Mouse (Mus musculus) CH12.LX (cell line): ENCODE measurements around the gene Rab17.

Experiments used
- CHD2 ChIP-seq: IDR thresholded peaks from 2 replicates; pipeline ENCODE4 v1.6.1; 2011; ENCODE audit warnings: low read length, improper control_type of control experiment
- CTCF ChIP-seq, 2 experiments: IDR thresholded peaks in 1 of 2; conservative IDR thresholded peaks in 1 of 2; 2 replicates each; pipeline ENCODE4 v1.5.1; 2011 to 2012; ENCODE audit warnings: low read depth in 2 of 2, low read length in 2 of 2, improper control_type of control experiment in 1 of 2, inconsistent platforms in 1 of 2, mild to moderate bottlenecking in 1 of 2, moderate library complexity in 1 of 2
- HCFC1 ChIP-seq: IDR thresholded peaks from 2 replicates; pipeline ENCODE4 v1.6.1; 2012; ENCODE audit warnings: low read depth, mild to moderate bottlenecking, inconsistent platforms, low read length, improper control_type of control experiment
- UBTF ChIP-seq: IDR thresholded peaks from 2 replicates; pipeline ENCODE4 v1.6.1; 2012; ENCODE audit warnings: low read depth, mild to moderate bottlenecking, inconsistent platforms, low read length, improper control_type of control experiment, moderate library complexity

DNA sequence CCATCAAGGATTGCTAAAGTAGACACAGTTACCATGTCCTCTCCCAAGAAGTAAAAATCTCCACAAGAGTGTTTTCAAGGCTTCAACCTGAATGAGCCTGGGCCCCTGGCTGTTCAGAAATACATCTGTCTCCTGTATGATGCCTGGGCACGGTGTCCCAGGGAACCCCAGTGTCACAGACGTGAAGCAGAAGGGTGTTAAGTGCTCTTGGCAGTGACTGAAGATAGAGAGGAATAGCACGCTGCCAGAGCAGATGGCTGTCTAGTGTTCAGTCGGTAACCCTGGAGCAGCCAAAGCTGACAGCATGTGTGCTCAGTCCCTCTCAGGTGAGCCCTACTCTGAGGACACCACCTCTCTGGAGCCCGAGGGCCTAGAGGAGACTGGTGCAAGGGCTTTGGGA lies 36.5 kb downstream of the Rab17 start:
- TF ChIP-seq UBTF, result no peak
- TF ChIP-seq CHD2, result no peak
- TF ChIP-seq CTCF (conservative IDR thresholded peaks at IDR 0.05 in 1 of 2, IDR thresholded peaks at IDR 0.05 in 1 of 2; ENCODE audit: low read depth in 2 of 2, low read length in 2 of 2), result no peak
- no peak for TF ChIP-seq HCFC1
